Mouse (Mus musculus) lung, adult 2 months (tissue): Measurements from ENCODE around the gene Gas2l3. TPM values are rescaled to one million over a fixed set of nuclear protein-coding genes. Genes with fewer than 3 reads are reported as not detected.

ENCODE experiments used
- DNase-seq: peaks from one replicate; pipeline ENCODE4 v3.0.0; 2022
- H3K4me1 ChIP-seq: fragments of 200-500 bp; 2 replicates; pipeline ENCODE4 v1.6.1; 2011; ENCODE audit warnings: low read length; ENCODE audit not compliant: control insufficient read depth, insufficient read depth
- H3K4me3 ChIP-seq: fragments of 200-500 bp; replicated peaks from 2 replicates; pipeline ENCODE3; 2011; ENCODE audit warnings: low read depth, mild to moderate bottlenecking, control low read depth, low read length; ENCODE audit errors: extremely low read depth
- CTCF ChIP-seq: fragments of 200-500 bp; IDR thresholded peaks from 2 replicates; pipeline ENCODE4 v1.5.1; 2011; ENCODE audit warnings: mild to moderate bottlenecking, low read length, control low read depth; ENCODE audit not compliant: insufficient read depth
- POLR2A ChIP-seq: fragments of 200-500 bp; IDR thresholded peaks from 2 replicates; pipeline ENCODE4 v1.6.1; 2011; ENCODE audit warnings: low read depth, mild to moderate bottlenecking, control low read depth, low read length, borderline replicate concordance; ENCODE audit errors: extremely low read depth
- WGBS: fragments of 180-500 bp; shearing (Covaris S2); methylation state at CpG from one replicate; pipeline ENCODE4 v1.1.7; 2018; 5-methylcytosine and 5-hydroxymethylcytosine counted together
- polyA plus RNA-seq: library from polyadenylated mRNA; depleted of rRNA; stranded (reverse); fragments of >200 nt; gene quantifications from 2 replicates; pipeline ENCODE4 v1.2.3, GENCODE M21; 2012; rRNA removed

Gene Gas2l3
- 0.49 and 0.61 TPM in 2 replicates for polyA plus RNA-seq

DNA sequence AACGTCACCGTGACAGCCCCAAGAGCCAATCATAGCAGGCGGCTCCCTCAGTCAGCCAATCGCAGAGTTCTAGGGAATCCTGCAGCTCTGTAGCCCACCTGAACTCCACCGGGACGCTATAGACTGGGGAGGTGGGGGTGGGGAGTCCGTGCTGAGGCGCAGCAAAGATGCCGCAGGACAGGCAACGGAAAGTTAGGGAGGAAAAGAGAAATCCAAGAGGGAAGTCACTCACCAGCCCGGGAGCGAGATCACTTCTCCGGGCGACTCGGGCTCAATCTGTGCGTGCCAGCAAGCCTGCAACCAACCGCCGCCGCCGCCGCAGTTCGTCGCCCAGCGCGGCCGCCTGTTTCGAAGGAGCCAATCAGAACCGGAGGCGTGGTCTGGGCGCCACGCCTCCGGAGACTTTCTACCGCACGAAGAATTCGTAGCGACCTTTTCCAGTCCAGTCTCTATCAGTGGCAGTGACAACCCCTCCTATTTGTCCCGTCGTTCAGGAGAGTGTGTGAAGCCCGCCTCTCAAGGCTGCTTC lies at the start of gene Gas2l3:
Gene Gas2l3, minus strand, starts transcription at position 345 of the 529 bp plus-strand sequence.
- Histone ChIP-seq H3K4me1 (no peaks in the 10 kb centered on the region), H3K4me3 (peak within 1 kb of the TSS; percentile 81)
- TF ChIP-seq CTCF (no peak), POLR2A (no peak)
- peak; percentile 75 for DNase-seq
- under 1% methylated on average over 39 of the region's 39 CpGs for WGBS

DNA sequence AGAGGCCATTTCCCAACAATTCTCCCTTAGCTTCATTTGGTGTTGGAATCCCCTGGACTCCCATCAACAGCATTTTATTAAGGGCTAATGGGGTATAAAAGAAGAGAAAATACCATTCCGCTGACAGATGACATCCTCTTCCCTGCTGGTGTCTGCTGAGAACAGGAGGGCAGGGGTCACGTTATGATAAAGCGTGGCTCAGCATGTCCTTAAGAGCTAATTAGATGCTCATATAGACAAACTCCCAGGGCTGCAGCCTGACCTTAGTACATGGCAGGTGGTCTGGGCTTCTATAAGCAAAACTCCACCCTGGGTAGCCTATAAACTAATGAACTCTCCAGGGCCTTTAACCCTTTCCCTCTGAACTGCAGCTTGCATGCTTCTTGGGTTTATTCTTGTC lies 47.6 kb upstream of the Gas2l3 start:
- no peaks in the 10 kb centered on the region for H3K4me1 ChIP-seq
- DNase-seq, result no peak
- 54% methylated on average over 3 of the region's 3 CpGs for WGBS
- no peak overlapping the region for H3K4me3 ChIP-seq
- no peak for TF ChIP-seq CTCF
- no peak for TF ChIP-seq POLR2A

GRCm38 (mm10) chr10:89490250-89490649 lies 46.5 kb upstream of the Gas2l3 start:
- WGBS, result 81% methylated on average over 3 of the region's 3 CpGs
- TF ChIP-seq POLR2A, result no peak
- no peak for TF ChIP-seq CTCF
- DNase-seq, result no peak
- no peaks in the 10 kb centered on the region for H3K4me1 ChIP-seq
- no peak overlapping the region for H3K4me3 ChIP-seq

DNA sequence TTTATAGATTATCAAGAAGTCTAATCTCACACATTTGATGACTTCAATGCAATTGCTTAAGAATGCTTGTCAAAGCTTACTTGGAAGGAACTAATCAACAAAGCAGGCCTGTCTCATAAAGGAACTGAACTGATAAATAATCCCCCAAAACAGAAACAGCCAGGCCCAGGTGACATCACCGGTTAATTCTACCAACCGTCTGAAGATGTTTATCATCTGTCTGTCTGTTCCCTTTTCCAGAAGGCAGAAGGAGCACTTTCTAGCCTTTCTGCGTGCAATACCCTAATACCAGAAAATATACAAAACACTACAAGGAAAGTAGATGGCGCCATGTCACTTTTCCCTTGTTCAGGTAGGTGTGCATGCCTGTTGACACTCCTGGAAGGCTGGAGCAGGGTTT lies 45.7 kb upstream of the Gas2l3 start:
- H3K4me3 ChIP-seq, result no peak overlapping the region
- no peaks in the 10 kb centered on the region for H3K4me1 ChIP-seq
- DNase-seq, result no peak
- 49% methylated on average over 4 of the region's 4 CpGs for WGBS
- TF ChIP-seq POLR2A, result no peak
- no peak for TF ChIP-seq CTCF

DNA sequence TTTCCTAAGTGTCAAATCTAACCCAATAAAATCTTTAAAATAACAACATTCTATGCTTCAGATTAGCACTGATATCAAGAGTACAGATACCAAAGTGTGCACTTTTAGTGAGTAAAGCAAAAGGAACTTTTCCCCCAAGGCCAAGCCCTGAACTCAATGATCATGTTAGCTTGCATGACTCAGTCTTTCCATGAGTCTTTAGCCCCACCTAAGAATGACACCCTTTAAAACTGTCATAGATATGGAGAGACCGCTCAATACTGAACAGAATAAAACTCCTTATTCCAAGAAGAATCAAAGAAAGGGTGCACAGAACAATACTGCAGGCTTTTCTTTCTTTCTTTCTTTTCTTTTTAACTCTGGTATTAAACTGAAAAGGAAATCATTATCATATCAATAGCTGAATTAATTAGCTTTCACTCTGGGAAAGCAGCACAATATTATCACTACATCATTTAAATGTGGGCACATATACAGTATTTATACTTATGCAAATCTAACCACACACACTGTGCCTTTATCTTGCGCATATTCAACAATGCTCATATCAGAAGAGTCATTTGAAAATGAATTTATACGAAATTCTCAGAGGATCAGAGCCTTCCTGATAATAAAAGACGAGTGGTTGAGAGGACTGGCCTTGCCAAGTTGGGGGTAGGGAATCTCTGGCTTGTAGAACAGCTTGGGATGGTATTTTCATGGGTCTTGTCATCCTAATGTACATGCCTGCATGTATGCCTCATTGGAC lies 43.4 kb upstream of the Gas2l3 start:
- WGBS, result 65% methylated on average over 4 of the region's 4 CpGs
- no peak for TF ChIP-seq POLR2A
- TF ChIP-seq CTCF, result no peak
- Histone ChIP-seq H3K4me1 (no peaks in the 10 kb centered on the region), H3K4me3 (no peak overlapping the region)
- DNase-seq, result no peak

- Histone ChIP-seq H3K4me1 (no peaks in the 10 kb centered on the region), H3K4me3 (no peak overlapping the region)
- no peak for DNase-seq
- TF ChIP-seq POLR2A (no peak), CTCF (no peak)
Measured at GRCm38 (mm10) chr10:89484907-89485306, 41.1 kb upstream of the Gas2l3 start.

GRCm38 (mm10) chr10:89483812-89484602 lies 40.2 kb upstream of the Gas2l3 start:
- TF ChIP-seq CTCF (no peak), POLR2A (no peak)
- Histone ChIP-seq H3K4me3 (no peak overlapping the region), H3K4me1 (no peaks in the 10 kb centered on the region)
- DNase-seq, result no peak
- WGBS, result 73% methylated on average over 18 of the region's 18 CpGs

DNA sequence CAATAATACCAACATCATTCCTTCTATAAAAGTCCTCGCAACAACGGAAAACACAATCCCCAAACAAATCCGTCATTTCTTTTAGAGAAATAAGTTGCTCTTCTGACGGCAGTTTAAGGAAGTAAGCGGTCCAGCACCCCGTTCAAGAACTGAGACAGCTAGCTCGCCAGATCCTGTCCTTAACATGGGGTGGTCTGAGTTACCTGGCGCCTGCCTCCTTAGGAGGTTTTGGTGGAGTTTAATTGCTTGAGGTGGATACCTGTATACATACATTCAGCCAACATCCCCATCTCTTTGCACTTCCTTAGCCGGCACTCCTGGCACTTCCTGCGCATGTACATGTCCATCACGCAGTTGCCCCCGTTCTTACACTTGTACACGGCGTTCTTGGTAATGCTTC lies 39.3 kb upstream of the Gas2l3 start:
- WGBS, result 87% methylated on average over 14 of the region's 14 CpGs

GRCm38 (mm10) chr10:89482142-89482681 lies 38.4 kb upstream of the Gas2l3 start:
- no peak for TF ChIP-seq POLR2A
- no peak for TF ChIP-seq CTCF
- Histone ChIP-seq H3K4me3 (no peak overlapping the region), H3K4me1 (no peaks in the 10 kb centered on the region)
- WGBS, result 69% methylated on average over 10 of the region's 10 CpGs
- DNase-seq, result no peak

More for the DNA sequence above, 39.3 kb upstream of the Gas2l3 start:
- Histone ChIP-seq H3K4me1 (no peaks in the 10 kb centered on the region), H3K4me3 (no peak overlapping the region)
- TF ChIP-seq POLR2A (no peak), CTCF (no peak)
- DNase-seq, result no peak

DNA sequence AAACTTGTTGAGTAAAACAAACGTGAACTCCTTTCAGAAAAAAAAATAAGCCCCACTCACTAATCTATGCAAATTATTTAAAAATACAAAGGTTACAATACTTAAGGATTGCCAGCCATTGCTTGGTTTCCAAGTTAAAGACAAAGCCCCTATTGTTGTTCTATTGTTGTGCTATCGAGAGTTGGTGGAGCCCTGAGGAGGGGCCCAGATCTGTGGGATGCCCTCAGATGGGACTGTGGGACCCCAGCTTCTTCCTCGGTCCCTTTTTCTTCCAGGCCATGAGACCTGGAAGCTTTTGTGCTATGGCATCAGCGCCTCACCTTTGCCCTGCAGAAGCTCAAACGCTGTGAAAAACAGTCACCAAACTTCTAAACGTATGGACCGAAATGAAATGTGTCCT lies 37.9 kb upstream of the Gas2l3 start:
- WGBS, result 63% methylated on average over 7 of the region's 7 CpGs
- H3K4me3 ChIP-seq, result no peak overlapping the region
- no peaks in the 10 kb centered on the region for H3K4me1 ChIP-seq
- no peak for DNase-seq
- TF ChIP-seq CTCF (no peak), POLR2A (no peak)

- H3K4me1 ChIP-seq, result no peaks in the 10 kb centered on the region
- WGBS, result 85% methylated on average over 8 of the region's 8 CpGs
- DNase-seq, result no peak
Measured at GRCm38 (mm10) chr10:89478766-89479165, 35.0 kb upstream of the Gas2l3 start.

More at GRCm38 (mm10) chr10:89478766-89479165, 35.0 kb upstream of the Gas2l3 start:
- TF ChIP-seq POLR2A (no peak), CTCF (no peak)
- no peak overlapping the region for H3K4me3 ChIP-seq
